In genomic region chr10:66937116-66937515, GRCm38 (mm10) we compare ENCODE assay signal across 18 mouse cellular contexts.
DNase-seq lines count a peak whose midpoint lies in the region; ATAC-seq lines count a peak whose summit lies in the region.
"Had no signal": no experiment of that assay in that cellular context is flagged by ENCODE, and none has a peak within 500 bp of the region (broad histone marks: within the 10 kb centered on the region; RNA-seq: fewer than 3 reads in every experiment).

No protein-coding gene starts in this region.

- no peak overlapping the region for H3K4me2 ChIP-seq in hindbrain, embryonic 16.5 days (ENCODE audit: low read length)
- H3K4me2 ChIP-seq: hindbrain, embryonic 13.5 days; neural tube, embryonic 13.5 days had no signal

- H3K27ac ChIP-seq in hindbrain, embryonic 16.5 days (ENCODE audit: low read depth, low read length): no peak overlapping the region
- H3K27ac ChIP-seq: hindbrain, embryonic 13.5 days; liver, embryonic 14.5 days; neural tube, embryonic 13.5 days had no signal

- H3K9me3 ChIP-seq in hindbrain, embryonic 16.5 days (ENCODE audit: control insufficient read depth, low read length): no peaks in the 10 kb centered on the region
- H3K9me3 ChIP-seq: hindbrain, embryonic 13.5 days; neural tube, embryonic 13.5 days had no signal

- 86% methylated on average over 13 of the region's 13 CpGs for WGBS in hindbrain, embryonic 16.5 days

- no peaks in the 10 kb centered on the region for H3K27me3 ChIP-seq in hindbrain, embryonic 16.5 days (replicated peaks; ENCODE audit: control insufficient read depth, insufficient read depth, low read length)
- H3K27me3 ChIP-seq: hindbrain, embryonic 13.5 days; neural tube, embryonic 13.5 days had no signal

- peak; percentile 46 for DNase-seq in layer of hippocampus, adult 11-12 months (ENCODE audit: low spot score)
- no peak for DNase-seq in layer of hippocampus, adult 18-20 months (ENCODE audit: low spot score in 2 of 2)
- DNase-seq in thymus, postnatal 0 days (ENCODE audit: low spot score): peak; percentile 3
- DNase-seq in thymus, adult 18-20 months: no peak
- DNase-seq in induced T-regulatory cell, adult 2 months (ENCODE audit: low read depth): peak; percentile 70
- no peak for DNase-seq in right cerebral cortex, postnatal 36 days (ENCODE audit: low spot score in 2 of 2)
- no peak for DNase-seq in kidney, postnatal 14 days
- DNase-seq: cerebellum, adult 8-10 months; embryo, embryonic 11 days; gastrocnemius, postnatal 14 days; kidney, adult 2 months; thymus, postnatal 36 days had no signal

- H3K36me3 ChIP-seq in hindbrain, embryonic 16.5 days (ENCODE audit: control insufficient read depth, insufficient read depth, low read length): no peaks in the 10 kb centered on the region
- H3K36me3 ChIP-seq: hindbrain, embryonic 13.5 days; neural tube, embryonic 13.5 days had no signal

- H3K4me3 ChIP-seq in hindbrain, embryonic 16.5 days (ENCODE audit: low read length): no peak overlapping the region
- H3K4me3 ChIP-seq: hindbrain, embryonic 13.5 days; neural tube, embryonic 13.5 days had no signal

- ATAC-seq in hindbrain, embryonic 16.5 days: no peak
- ATAC-seq: midbrain, embryonic 16.5 days had no signal

- H3K9ac ChIP-seq in hindbrain, embryonic 16.5 days (ENCODE audit: low read depth, low read length): no peak overlapping the region
- H3K9ac ChIP-seq: forebrain, postnatal 0 days; hindbrain, embryonic 13.5 days; liver, embryonic 14.5 days; neural tube, embryonic 13.5 days had no signal

- no peaks in the 10 kb centered on the region for H3K4me1 ChIP-seq in hindbrain, embryonic 16.5 days (ENCODE audit: control insufficient read depth, insufficient read depth, low read depth, low read length)
- H3K4me1 ChIP-seq: hindbrain, embryonic 13.5 days had no signal

Comparison
In these comparisons a context has a peak if more than half of its experiments do, and no peak if none do; other contexts are left out.
1. DNase-seq: peak in layer of hippocampus, adult 11-12 months (single experiment), thymus, postnatal 0 days (single experiment) and induced T-regulatory cell, adult 2 months (single experiment); none in layer of hippocampus, adult 18-20 months (0 of 2), thymus, adult 18-20 months (0 of 2), right cerebral cortex, postnatal 36 days (0 of 2) and kidney, postnatal 14 days (single experiment).